Mouse (Mus musculus) megakaryocyte, embryonic 14.5 days (primary cell): Measurements from ENCODE around the gene Pdgfa. TPM values are rescaled to one million over a fixed set of nuclear protein-coding genes. Genes with fewer than 3 reads are reported as not detected.

ENCODE experiments used
- H3K27me3 ChIP-seq: replicated peaks from 2 replicates; pipeline ENCODE3; 2012; ENCODE audit warnings: inconsistent platforms
- H3K36me3 ChIP-seq: replicated peaks from 2 replicates; pipeline ENCODE3; 2012; ENCODE audit warnings: low read length, inconsistent platforms, mixed read lengths
- H3K4me1 ChIP-seq: 2 replicates; pipeline ENCODE4 v1.6.1; 2012; ENCODE audit warnings: inconsistent platforms
- H3K4me3 ChIP-seq: replicated peaks from 2 replicates; pipeline ENCODE3; 2012; ENCODE audit warnings: moderate library complexity, mild to moderate bottlenecking, inconsistent platforms
- H3K9me3 ChIP-seq: 2 replicates; pipeline ENCODE4 v1.6.1; 2012; ENCODE audit warnings: inconsistent platforms
- FLI1 ChIP-seq: IDR thresholded peaks from 2 replicates; pipeline ENCODE4 v1.6.1; 2012; ENCODE audit warnings: low read length, inconsistent platforms, mixed read lengths
- GATA1 ChIP-seq: IDR thresholded peaks from 3 replicates; pipeline ENCODE4 v1.6.1; 2012; ENCODE audit warnings: mixed read lengths, low read length, inconsistent platforms, borderline replicate concordance
- polyA plus RNA-seq: library from polyadenylated mRNA; stranded (reverse); fragments of >175 nt; gene quantifications from 2 replicates; pipeline ENCODE4 v1.2.3, GENCODE M21; 2012; ENCODE audit warnings: low replicate concordance; ENCODE audit not compliant: insufficient read depth

Pdgfa gene
- polyA plus RNA-seq, 1 experiment, result 19.1 TPM

DNA sequence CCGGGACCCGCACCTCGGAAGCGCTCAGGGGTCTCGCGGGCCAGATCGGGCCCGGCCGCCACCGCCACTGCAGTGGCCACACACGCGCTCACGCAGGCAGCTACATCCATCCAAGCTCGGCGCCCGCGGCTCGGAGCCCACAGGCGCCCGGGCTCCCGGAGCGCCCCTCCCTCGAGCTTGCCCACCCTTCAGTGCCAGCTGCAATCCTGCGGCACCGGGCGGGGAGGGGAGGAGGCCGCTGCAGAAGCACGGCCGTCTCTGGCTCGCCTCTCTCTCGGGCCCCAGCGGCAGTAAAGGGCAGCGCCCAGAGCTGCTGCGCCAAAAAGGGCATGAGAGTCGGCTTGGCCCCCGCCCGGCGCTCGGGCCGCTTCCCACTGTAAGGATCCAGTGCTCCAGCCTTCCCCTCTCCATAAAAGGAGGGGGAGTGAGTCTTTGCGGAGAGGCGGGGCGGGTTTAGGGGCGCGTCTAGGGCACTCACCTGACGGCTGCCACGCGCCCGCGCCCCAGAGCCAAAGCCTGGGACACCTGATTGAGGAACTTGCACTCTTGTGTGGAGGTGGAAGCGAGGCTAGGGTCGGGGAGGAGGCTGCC is 1.4 kb downstream of the Pdgfa start:
- TF ChIP-seq GATA1 (no peak), FLI1 (no peak)
- Histone ChIP-seq H3K4me3 (peak overlapping the region; percentile 91), H3K27me3 (peaks cover 99% of the 10 kb centered on the region), H3K4me1 (peaks cover 66% of the 10 kb centered on the region), H3K36me3 (no peaks in the 10 kb centered on the region), H3K9me3 (peaks cover 16% of the 10 kb centered on the region)

DNA sequence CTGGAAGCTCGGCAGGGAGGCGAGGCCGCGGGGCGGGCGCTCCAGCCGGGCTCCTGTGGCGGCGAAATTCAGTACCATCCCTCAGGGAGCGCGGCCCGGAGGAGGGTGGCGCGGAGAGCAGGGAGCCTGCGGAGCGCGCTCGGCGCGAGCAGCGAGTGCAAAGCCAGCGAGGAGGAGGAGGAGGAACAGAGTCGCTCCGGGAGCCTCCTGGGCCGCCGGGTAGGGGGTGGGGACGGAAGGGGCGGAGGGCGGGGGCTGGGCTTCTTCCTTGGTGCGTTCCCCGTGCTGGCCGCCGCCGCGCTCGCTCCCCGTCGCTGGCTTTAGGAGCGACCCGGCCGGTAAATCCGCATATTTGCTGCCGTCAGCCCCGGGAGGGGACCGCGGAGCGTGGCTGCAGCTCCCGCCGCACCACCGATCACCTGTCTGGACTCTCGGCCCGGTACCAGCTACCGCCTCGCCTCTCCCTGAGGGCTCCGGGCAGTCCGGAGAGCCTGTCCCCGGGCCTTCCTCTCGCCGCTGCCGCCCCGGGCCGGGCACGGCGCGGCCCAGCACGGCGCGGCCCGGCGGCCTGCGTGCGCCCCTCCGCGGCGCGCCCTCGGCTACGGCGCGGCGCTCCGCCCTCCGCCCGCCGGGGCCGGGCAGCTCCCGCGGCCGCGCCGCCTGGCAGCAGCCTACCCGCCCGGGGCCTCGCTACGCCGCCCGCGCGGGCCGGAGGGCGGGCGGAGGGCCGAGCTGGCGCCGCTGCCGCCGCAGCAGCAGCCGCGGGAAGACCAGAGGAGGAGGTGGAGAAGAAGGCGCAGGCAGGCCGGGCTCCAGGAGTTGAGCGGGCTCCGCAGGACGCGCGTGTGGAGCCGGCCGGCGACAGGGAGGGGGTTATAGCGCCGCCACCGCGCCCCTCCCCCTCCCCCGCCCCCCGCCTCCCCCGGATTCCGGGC is 2.1 kb downstream of the Pdgfa start:
- TF ChIP-seq FLI1 (no peak), GATA1 (no peak)
- Histone ChIP-seq H3K4me3 (peak overlapping the region; percentile 91), H3K9me3 (peaks cover 8% of the 10 kb centered on the region), H3K36me3 (no peaks in the 10 kb centered on the region), H3K4me1 (peaks cover 66% of the 10 kb centered on the region), H3K27me3 (peaks cover 99% of the 10 kb centered on the region)

DNA sequence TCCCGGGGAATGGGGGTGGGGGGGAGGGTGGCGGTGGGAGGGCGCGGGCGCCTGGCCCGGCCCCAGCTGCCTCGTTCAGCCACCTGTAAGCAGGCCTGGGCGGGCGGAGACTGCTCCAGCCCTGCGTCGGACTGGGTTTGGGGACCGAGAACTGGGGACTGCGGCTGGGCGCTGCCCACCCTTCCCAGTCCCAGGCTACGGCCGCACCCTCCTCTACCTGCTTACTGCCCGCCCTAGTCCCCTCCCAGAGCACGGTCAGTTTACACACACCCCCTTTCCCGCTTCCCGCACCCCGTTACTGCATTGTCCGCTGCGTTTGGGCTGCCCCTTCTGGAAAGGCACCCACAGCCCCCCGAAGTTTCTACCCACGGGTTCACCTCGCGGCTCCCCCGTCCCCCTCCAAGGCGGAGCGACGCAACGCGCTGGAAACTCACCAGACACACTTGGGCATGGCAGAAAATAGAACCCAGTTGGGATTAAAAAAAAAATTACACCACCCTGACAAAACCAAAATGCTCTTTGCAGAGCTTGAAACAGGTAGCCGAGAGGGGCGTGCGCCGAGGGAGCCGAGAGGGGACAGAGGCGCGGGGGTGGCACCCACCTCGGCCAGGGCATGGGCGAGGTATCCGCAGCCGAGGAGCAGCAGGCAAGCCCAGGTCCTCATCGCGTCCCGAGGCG is 2.9 kb downstream of the Pdgfa start:
- TF ChIP-seq GATA1 (no peak), FLI1 (no peak)
- Histone ChIP-seq H3K27me3 (peaks cover 98% of the 10 kb centered on the region), H3K4me3 (peak overlapping the region; percentile 91), H3K4me1 (peaks cover 61% of the 10 kb centered on the region), H3K36me3 (no peaks in the 10 kb centered on the region), H3K9me3 (0 out of 2 replicates have a peak, but pooled peaks cover 3% of the 10 kb centered on the region)

DNA sequence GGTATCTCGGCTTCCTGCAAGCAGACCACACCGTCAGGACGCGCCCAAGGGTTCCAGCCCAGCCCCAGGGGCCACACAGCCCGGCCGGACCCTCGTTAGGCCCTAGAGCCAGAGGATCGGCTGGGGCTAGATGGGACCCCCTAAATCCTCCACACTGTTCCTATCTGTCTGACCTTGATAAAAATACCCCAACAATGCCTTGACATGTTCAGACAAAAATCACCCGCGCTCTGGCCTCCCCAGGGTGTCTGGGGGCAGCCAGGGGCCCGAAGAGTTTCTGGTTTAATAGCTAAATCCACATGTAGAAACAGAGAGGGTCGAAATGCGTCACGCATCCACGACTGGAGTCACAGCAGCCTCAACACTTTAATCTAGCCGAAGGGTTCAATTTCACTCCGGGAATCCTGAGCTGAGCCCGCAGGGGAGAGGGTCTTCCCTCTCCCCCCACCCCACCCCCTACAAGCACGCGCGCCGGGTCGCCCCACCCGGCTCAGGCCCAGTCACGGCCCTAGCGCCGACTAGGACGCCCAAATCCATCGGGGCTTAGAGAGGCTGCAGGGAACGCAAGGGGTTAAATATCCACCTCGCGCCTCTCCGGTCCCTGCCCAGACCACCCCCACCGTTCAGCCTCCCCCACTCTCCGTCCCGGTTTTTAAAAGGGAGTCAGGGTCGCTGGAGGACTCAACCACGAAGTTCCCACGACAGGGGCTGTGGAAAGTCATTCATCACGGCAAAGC is 3.6 kb downstream of the Pdgfa start:
- Histone ChIP-seq H3K27me3 (peaks cover 98% of the 10 kb centered on the region), H3K4me1 (peaks cover 55% of the 10 kb centered on the region), H3K36me3 (no peaks in the 10 kb centered on the region), H3K9me3 (no peaks in the 10 kb centered on the region), H3K4me3 (peak overlapping the region; percentile 91)
- TF ChIP-seq FLI1, result no peak
- no peak for TF ChIP-seq GATA1

DNA sequence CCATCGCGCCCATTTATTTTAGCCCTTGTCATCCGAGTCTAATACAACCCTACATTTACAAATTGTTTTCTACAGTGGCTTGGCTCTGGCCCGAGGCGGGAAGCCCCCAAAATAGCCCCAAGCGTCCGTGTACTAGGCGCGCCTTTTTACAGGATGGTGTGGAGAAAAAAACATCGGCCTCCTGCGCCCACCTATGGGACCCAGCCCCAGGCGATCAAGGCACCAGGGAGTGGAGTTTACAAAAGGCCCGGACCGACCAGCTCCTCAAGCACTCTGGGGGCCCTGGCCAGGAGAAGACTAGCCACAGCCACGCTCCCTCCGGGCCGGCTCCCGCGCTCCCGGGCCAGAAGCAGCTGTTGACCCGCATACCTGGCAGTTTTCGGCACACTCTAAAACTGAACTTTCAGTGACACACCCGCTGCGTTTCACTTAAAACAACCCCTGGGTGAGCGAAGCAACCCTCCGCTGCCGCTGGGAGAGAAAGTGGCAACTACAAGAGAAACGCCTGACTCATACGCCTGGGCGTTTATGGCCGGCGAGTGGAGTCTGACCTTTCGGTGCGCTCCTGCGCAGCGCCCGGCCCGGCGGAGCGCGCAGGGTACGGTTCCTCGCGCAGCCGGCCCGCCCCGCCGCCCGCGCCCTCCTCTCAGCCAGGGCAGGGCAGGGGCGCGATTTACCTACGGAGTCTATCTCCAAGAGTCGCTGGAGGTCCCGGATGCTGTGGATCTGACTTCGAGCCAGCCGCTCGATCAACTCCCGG is 4.4 kb downstream of the Pdgfa start:
- Histone ChIP-seq H3K4me1 (peaks cover 47% of the 10 kb centered on the region), H3K36me3 (no peaks in the 10 kb centered on the region), H3K27me3 (peaks cover 98% of the 10 kb centered on the region), H3K4me3 (peak overlapping the region; percentile 91), H3K9me3 (no peaks in the 10 kb centered on the region)
- TF ChIP-seq GATA1, result no peak

DNA sequence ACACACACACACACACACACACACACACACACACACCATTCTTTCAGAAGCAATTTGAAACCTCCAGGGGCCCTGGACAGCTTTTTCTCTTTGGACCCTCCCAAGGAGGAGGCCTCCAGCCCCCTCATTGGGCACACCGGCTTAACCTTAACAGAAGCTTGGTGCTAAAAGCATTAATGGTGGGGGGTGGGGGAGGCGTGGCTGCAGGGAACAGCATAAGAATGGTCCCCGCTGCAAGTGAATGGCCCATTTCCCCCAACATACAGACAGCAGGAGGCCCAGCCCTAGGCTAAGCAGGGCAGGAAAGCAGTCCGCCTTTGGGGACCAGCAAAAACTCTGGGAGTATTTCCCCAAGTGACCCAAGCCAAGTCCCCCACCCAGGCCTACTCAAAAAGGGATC is 5.4 kb downstream of the Pdgfa start:
- Histone ChIP-seq H3K4me3 (no peak overlapping the region), H3K36me3 (no peaks in the 10 kb centered on the region), H3K27me3 (peaks cover 98% of the 10 kb centered on the region), H3K4me1 (peaks cover 37% of the 10 kb centered on the region), H3K9me3 (no peaks in the 10 kb centered on the region)
- TF ChIP-seq FLI1 (no peak), GATA1 (no peak)

DNA sequence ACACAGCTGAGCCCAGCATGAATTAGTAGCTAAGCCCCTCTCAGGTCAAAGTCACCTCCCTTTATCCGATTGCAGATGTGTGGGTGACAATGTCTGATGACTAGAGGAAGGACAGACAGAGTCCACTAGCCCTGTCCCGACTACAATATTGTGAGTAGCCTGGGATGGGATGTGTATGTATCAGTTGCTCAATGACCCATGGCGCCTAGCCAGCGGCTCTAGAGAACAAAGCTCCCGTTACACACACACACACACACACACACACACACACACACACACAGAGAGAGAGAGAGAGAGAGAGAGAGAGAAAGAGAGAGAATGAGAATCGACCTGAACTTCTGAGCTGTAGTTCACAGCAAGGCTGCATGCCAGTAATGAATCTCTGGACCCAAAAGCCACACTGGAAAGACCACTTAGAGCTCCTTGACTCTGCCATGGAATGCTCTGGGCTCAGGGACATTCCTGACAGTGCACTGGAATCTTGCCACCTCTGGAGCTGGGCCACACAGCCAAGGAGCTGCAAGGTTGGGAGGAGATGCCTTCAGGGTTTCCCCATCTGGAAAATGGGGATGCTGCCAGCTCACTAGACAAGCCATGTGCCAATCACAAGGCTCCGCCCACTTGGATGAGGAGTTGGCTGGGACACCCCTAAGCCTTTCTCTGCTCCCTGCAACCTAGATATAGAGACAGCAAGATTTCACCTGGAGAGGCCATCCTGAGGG is 6.3 kb downstream of the Pdgfa start:
- no peak overlapping the region for H3K4me3 ChIP-seq
- H3K27me3 ChIP-seq, result peaks cover 98% of the 10 kb centered on the region
- no peaks in the 10 kb centered on the region for H3K9me3 ChIP-seq
- TF ChIP-seq FLI1 (no peak), GATA1 (no peak)
- peaks cover 29% of the 10 kb centered on the region for H3K4me1 ChIP-seq
- no peaks in the 10 kb centered on the region for H3K36me3 ChIP-seq

DNA sequence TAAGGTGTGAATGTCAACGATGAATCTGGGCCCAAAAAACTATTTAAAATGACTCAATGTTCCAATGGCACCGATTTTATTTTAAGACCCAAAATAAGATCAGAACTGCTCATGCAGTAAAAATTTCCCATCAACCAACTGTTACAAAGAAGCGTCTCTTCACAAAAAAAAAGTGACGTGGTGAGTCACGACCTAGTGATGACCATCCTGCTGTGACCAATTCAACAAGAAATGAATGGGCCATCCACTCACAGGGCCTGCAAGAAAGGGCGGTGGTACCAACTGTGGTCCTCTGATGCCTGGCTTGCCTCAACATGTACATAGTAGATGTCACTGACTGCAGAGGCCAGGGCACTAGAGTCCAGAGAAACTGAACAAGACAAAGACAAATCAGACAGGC is 7.6 kb downstream of the Pdgfa start:
- H3K36me3 ChIP-seq, result no peaks in the 10 kb centered on the region
- H3K27me3 ChIP-seq, result peaks cover 99% of the 10 kb centered on the region
- no peak for TF ChIP-seq GATA1
- no peak for TF ChIP-seq FLI1

DNA sequence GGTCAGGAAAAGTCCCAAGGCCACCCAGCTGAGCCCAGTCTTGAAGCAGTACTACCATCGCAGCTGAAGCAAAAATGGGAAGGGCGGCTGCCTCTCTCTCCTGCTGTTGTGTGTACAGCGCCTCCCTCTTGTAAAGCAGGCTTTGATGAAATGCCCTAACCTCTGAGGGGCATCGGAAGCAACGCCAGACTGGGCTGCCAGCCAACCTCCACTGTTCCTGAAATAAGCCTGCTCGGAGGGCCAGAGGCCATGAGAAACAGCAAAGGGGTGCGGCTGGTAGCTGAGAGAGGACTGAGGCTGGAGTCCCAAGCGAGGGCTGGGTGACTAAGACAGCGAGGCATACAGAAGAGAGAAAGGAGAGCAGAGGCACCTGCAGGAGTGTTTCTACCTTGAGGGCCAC is 8.4 kb downstream of the Pdgfa start:
- Histone ChIP-seq H3K27me3 (peaks cover 99% of the 10 kb centered on the region), H3K4me3 (no peak overlapping the region), H3K9me3 (no peaks in the 10 kb centered on the region), H3K4me1 (peaks cover 13% of the 10 kb centered on the region), H3K36me3 (no peaks in the 10 kb centered on the region)
- TF ChIP-seq FLI1, result no peak
- no peak for TF ChIP-seq GATA1

More for the DNA sequence above, 7.6 kb downstream of the Pdgfa start:
- Histone ChIP-seq H3K9me3 (no peaks in the 10 kb centered on the region), H3K4me3 (no peak overlapping the region), H3K4me1 (peaks cover 21% of the 10 kb centered on the region)
